Mouse (Mus musculus) embryo, embryonic 10 days (tissue): ENCODE measurements around the gene Trip6.

Source experiments
- DNase-seq: peaks from one replicate; pipeline ENCODE4 v3.0.0-alpha.2; 2015; ENCODE audit warnings: low spot score

Gene Trip6

GRCm38 (mm10) chr5:137338256-137338655 is 24.1 kb upstream of the Trip6 start:
- DNase-seq, result peak; percentile 95

DNA sequence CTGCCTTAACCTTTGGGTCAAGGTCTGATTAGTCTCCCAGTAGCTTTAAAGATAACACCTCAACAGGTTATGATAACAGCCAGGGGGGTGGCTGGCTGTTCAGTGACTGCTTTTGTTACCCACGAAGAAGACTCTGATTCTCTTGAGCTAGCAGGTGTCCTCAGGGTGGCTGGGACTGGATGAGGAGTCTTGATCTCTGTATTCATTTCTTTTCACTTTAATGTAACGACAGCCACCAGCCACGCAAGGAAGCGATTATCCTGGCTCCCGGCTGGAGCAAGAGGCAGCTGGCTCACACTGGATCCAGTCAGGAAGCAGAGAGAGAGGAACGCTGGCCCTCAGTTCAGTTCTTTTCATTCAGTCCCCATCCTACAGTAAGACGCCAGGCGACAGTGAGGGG is 23.0 kb upstream of the Trip6 start:
- no peak for DNase-seq

DNA sequence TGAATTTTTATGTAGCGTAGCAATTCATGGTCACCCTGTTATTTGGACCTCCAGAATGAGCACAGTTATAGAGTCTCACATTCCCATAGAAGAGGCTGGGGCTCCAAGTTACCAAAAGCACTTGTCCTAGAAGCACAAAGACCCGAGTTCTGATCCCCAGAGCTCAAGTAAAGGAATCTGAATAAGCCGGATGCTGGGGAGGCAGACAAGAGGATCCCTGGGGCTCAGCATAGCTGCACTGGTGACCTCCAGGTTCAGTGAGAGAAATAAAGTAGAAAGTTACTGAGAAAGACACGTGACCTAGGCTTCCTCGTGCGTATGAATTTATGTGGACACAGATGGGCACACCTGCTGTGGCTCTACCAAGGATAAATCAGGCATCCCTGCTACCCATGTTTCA is 20.9 kb upstream of the Trip6 start:
- no peak for DNase-seq

DNA sequence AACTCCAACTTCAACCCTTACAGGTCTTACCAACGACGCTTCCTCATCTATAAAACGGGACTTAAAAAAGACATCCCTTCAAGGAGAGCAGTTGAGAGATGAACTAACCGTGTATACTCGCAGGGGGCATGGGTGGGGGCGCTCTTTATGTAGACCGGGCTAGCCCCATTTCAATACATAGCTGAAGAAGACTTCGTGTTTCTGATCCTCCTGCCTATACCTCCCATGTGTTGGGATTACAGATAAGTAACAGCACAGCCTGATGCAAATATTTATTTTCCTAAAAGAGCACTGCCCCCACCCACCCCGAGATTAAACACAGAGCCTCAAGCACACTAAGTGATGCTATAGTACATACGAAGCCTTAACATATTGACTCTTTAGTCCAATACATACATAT is 20.1 kb upstream of the Trip6 start:
- no peak for DNase-seq

DNA sequence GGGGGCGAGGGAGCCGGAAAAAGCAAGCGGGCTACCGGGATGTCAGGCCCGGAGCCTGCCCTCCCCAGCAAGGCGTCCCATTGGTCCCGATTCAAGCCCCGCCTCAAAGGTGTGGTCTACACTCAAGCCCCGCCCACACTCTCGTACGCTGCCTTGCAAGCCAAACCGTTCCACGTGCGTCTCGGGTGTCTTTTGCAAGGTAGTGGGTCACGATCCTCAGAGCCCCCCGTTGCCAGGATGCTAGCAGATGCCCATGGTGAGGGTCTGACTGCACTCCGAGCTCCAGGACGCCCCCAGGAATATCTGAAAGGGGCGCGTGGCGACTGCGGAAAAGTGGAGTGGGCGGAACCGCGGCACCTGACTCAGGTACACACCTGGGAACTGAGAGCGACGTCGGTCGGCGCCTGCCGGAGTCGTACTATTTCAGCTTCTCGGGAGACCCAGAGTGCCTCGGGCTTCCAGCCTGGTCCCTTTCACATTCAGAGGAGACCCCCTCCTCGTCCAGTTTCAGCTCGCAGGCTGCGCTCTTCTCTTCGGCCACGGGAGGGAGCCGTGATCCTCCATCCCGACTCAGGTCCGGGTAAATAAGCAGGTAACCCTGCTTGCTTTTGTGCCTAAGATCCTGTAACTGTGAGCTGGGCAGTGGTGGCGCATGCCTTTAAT is 19.4 kb upstream of the Trip6 start, which contains the start of gene Slc12a9:
Slc12a9 (minus strand) TSS at position 86 of the 663 bp plus-strand sequence.
- DNase-seq, result peak; percentile 99

DNA sequence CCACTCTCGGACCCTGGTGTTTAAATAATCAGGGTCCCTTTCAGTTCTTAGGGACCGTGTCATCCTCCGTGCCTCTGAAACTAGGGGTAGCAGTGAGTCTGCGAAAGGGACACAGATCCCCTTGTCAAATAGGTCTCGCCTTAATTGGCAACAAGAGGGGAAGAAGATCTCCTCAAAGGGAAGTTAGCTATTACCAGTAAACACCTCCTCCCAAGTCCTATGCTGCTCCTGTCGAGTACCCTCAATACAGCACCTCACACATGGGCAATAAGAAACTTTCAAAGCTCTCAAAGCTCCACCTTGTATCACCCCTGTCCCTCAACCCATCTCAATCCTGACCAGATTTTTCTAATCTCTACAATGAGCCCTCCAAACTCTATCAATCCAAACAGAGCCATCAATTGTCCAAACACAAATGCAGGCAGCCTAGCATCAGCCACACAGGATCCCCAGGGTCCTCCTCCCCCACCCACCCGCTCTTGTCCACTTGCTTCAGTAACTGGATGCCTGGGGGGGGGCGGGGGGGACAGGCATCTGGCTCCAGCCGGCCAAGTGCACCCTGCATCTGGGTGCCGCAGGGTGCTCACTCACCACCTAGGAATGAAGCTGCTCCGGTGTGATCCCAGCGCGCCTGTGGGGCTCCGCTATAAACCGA is 18.8 kb upstream of the Trip6 start:
- no peak for DNase-seq

GRCm38 (mm10) chr5:137330910-137331309 is 16.7 kb upstream of the Trip6 start:
- DNase-seq, result no peak

- no peak for DNase-seq
These were observed 6.8 kb upstream of the Trip6 start for GRCm38 (mm10) chr5:137320996-137321395.

- no peak for DNase-seq
These were observed 4.4 kb upstream of the Trip6 start for GRCm38 (mm10) chr5:137318570-137318969.

GRCm38 (mm10) chr5:137317361-137317760 is 3.2 kb upstream of the Trip6 start:
- DNase-seq, result no peak

GRCm38 (mm10) chr5:137315084-137315903 is 1.1 kb upstream of the Trip6 start:
- peak; percentile 70 for DNase-seq

- no peak for DNase-seq
These were observed 575 bp downstream of the Trip6 start for GRCm38 (mm10) chr5:137313466-137314192.

DNA sequence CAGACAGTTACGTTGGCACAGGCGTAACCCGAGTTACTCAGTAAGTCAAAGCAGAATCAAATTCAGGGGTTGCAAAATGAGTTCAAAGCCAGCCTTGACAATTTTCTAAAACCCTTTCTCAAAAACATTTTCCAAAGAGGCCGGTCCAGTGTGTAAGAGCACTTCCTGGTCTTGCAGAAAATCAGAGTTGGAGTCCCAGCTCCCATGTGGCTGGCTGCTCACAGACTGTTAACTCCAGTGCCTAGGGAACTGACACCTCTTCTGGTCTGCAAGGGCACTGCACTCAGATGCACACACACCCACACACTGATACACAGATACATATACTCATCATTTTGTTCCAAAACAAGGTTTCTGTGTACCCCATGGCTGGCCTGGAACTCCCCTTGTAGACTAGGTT is 5.8 kb downstream of the Trip6 start:
- no peak for DNase-seq

DNA sequence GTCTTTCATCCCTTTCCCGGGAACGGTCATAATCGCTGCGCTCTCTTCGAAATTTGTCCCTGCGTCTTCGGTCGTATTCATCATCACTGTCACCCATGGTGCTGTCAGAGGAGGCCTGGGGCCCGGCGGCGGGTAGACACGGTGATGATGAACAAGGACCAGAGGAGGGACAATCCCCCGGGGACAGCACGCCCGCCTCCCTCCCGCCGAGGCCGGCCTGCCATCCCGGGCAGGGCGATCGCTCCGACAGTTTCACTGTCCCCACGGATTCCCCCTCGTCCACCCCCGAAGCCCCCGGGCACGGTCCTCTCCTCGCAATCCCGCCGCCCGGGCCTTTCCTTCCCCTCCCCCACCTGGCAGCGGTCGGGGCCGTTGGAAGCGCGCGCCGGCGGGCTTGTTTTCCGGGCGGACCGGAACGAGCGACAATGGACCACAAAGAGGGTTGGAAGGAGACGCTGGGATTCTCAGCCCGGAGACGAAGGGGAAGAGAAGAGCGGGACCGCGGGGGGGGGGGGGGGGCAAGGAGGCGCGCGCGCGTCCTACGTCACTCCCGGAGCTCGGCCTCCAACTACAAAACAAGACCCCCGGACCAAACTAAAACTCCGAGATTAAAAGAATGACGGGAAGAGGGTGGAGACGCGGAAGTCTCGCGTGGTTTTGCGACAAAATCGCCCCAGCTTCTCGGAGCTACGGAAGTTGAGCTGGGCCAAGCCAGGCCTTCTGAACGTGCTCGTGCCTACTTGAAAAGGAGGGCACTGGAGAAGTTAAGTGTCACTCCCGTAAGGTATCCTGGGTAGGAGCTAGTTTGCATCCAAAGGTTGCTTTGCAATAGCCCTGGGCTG is 6.9 kb downstream of the Trip6 start, which contains the start of gene Srrt:
Srrt (minus strand) TSS at position 604 of the 842 bp plus-strand sequence.
- peak; percentile 96 for DNase-seq

DNA sequence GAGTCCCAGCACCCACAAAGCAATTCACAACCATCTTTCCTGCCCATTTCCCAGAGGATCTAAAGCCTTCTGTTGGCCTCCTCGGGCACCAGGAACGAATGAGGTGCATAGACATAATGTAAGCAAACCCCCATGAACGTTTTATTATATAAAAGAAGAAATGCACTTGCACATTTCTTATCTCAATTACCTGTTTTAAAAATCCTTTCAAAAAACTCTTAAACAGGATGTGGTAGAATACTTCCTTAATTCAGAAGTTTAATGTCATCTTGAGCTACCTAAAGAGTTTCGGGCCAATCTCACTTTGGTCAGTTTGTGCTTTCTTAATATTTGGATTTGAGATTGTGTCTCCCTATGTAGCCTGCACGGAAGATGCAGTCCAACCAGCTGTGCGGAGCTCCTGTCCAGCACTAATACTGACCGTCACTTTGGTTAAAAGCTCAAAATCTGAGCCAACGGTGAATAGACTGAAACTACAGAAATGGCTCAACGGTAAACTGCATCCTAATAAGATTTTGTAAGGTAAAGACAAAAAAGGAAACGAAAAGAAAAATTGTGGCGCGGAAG is 7.7 kb downstream of the Trip6 start:
- no peak for DNase-seq

DNA sequence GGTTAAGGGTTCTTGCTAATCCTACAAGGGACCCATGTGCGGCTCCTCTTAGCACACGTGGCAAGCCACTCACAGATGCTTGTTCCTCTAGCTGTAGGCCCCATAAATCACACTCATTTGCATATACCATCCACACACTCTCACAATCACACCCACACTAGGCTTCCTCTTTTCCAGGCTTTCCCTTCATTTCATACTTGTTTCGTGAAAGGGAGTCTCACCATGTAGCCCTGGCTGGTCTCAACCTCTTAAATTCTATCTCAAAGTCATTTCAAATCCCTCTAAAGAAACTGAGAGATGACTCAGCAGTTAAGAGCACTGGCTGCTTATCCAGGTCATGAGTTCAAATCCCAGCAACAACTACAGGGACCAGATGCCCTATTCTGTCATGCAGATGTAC is 8.4 kb downstream of the Trip6 start:
- DNase-seq, result no peak

DNA sequence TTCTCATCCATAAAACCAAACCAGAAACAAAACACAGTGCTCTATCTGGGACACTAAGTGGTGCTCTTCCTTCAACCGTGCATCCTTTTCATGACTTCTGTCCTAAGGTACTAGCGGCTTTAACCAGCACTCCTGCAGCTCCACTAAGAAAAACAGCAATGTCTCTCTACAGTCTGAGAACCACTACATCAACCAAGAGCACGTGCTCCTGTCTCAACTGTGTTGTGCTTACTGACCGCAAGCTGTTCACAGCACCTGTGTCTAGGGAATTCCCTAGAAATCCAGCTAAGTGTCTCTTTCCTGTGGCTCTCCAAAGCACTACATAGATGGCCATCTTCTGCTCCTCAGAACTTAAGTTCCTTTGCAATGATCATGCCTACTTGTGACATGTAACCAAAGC is 9.4 kb downstream of the Trip6 start:
- no peak for DNase-seq

- DNase-seq, result no peak
These were observed 10.0 kb downstream of the Trip6 start for GRCm38 (mm10) chr5:137304165-137304564.

DNA sequence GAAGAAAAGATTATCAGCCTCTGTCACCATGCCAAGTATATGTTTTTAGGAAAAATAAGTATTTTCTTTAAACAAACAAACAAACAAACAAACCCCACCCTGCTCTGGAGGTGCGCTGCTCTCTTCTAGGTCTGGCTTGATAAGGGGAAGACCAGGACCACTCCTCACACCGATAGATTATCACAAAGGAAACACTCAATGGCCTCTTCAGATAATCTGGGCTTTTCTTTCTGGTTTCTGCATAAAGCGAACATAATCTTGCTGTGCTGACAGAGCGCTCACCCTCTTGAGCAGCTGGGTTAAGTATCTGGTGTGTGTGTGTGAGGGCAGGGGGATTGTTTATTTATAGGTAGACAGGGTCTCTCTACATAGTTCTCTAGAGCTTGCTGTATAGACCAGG is 10.6 kb downstream of the Trip6 start:
- DNase-seq, result no peak

DNA sequence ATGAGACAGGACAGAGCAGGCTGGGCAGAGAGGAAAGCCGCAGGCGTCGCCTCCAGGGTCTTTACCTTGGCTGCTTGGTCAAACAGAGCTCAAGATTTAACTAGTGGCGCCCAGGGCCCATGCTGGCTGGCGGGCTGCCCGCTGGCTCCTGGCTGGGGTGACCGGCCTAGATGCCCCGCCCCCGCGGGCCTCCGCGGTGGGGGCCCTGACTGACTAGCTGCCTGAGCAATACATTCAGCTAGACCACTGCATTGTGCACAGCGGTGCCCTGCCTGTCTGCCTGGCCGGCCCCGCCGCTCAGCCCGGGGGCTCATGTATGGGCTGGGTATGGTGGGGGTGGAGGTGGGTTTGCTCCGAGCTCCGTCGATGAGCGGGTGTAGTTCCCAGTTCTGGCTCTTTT is 13.0 kb downstream of the Trip6 start:
- DNase-seq, result no peak

DNA sequence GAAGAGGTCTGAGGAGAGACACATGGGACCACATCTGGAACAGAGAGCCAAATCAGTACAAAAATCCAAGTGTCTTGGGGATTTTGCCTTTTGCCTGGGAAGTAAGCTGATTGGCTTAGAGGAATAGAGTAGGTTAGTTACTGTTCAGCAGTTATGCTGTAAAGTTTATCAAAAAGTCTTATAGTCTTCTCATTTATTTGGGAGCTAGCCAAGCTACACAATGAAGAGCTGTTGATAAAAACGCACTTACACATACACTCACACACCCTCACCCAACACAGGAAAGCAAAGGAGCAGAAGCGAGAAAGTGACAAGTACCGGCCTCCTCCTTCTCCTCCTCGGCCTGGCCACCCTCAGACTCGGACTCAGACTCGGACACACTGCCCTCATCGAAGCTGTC is 15.0 kb downstream of the Trip6 start:
- no peak for DNase-seq
